Mouse (Mus musculus) c-Kit-positive CD71-negative TER-119-negative erythroid progenitor cells, embryonic 14.5 days (primary cell): ENCODE measurements around the gene Slc41a2.

Source experiments
- DNase-seq: peaks from one replicate; pipeline ENCODE4 v3.0.0-alpha.2; 2013; ENCODE audit warnings: low read depth

Slc41a2 gene

GRCm38 (mm10) chr10:83184480-83185069, 153.1 kb downstream of the Slc41a2 start:
- DNase-seq, result no peak

DNA sequence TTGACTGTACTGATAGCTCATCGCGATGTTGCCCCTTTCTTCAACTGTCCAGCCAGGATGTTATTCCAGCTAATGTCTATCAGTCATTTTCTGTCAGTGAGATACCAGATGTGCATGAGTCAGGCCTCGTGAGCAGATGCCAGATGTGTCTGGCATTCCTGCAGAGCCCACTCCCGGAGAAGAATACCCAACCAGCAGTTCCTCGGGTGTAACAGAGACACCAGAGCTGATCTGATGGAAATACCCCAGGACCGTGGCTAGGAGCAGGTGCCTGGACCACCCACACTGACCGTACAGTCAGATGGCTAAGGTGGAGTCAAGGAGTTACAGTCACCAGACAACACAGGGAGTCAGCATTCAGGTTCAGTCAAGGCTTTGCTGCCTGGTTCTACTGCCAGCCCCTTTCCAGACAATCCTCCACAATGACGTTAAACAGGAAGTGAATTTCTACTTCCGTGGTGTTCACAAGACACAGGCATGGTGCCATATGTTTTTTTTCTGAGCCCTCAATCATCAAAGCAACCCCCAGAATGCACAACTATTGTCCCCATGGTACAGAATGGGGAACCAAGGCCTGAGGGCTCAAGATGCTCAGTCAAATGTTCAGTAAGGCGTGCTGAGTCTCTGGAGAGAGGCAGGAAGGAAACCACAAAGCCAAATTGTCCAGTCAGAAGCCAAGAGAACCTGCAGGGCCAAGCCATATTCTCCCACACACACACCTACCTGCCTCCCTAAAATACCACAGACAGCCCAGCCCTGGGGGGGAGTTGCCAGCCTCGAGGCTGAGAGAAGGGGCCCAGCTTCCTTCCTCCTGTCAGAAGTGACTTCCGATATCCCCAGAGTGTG, 153.8 kb downstream of the Slc41a2 start:
- DNase-seq, result no peak

GRCm38 (mm10) chr10:83182573-83182960, 155.1 kb downstream of the Slc41a2 start:
- no peak for DNase-seq

GRCm38 (mm10) chr10:83181831-83182572, 155.7 kb downstream of the Slc41a2 start:
- no peak for DNase-seq
